Mouse (Mus musculus) CH12.LX (cell line): ENCODE results near the gene Cap2. TPM values are rescaled to one million over a fixed set of nuclear protein-coding genes. Genes with fewer than 3 reads are reported as not detected.
A peak's percentile ranks its signal among the peaks of the same experiment; 100 is the strongest.

ENCODE experiments used
- DNase-seq: peaks from one replicate; pipeline ENCODE4 v3.0.0-alpha.2; 2013; ENCODE audit errors: extremely low read depth
- H3K27ac ChIP-seq: 2 replicates; pipeline ENCODE4 v1.5.1; 2012; ENCODE audit warnings: low read depth, mild to moderate bottlenecking, control low read depth, moderate library complexity; ENCODE audit not compliant: insufficient read depth
- H3K27me3 ChIP-seq: replicated peaks from 2 replicates; pipeline ENCODE3; 2012; ENCODE audit warnings: inconsistent platforms
- H3K36me3 ChIP-seq, 2 experiments: replicated peaks in 1 of 2; 2 replicates each; pipeline versions ENCODE3 to v1.6.1; 2012; ENCODE audit warnings: inconsistent platforms in 1 of 2, low read length in 1 of 2, mild to moderate bottlenecking in 1 of 2, mixed read lengths in 1 of 2, moderate library complexity in 1 of 2; ENCODE audit not compliant: control insufficient read depth in 1 of 2, insufficient read depth in 1 of 2
- H3K4me1 ChIP-seq, 2 experiments: 2 replicates each; pipeline ENCODE4 v1.6.1; 2012; ENCODE audit warnings: inconsistent platforms in 1 of 2, moderate library complexity in 1 of 2; ENCODE audit not compliant: insufficient read depth in 2 of 2, control insufficient read depth in 1 of 2
- H3K4me2 ChIP-seq: 2 replicates; pipeline ENCODE4 v1.6.1; 2012; ENCODE audit warnings: low read depth, mild to moderate bottlenecking, control low read depth; ENCODE audit not compliant: poor library complexity, insufficient read depth, severe bottlenecking
- H3K4me3 ChIP-seq, 3 experiments: fragments of 150-350 bp in 1 of 3; sonication (generic) in 1 of 3; replicated peaks in 1 of 3; 2 replicates each; pipeline versions ENCODE3 to v1.5.1; 2011 to 2012; ENCODE audit warnings: low read depth in 2 of 3, low read length in 2 of 3, mild to moderate bottlenecking in 2 of 3, moderate library complexity in 2 of 3, control low read depth in 1 of 3, improper control_type of control experiment in 1 of 3, inconsistent platforms in 1 of 3, mixed read lengths in 1 of 3; ENCODE audit not compliant: poor library complexity in 1 of 3
- H3K79me2 ChIP-seq: replicated peaks from 2 replicates; pipeline ENCODE4 v1.6.1; 2012; ENCODE audit warnings: mild to moderate bottlenecking, moderate library complexity; ENCODE audit not compliant: control insufficient read depth, poor library complexity, insufficient read depth, severe bottlenecking; ENCODE audit errors: extremely low read depth
- H3K9ac ChIP-seq: 2 replicates; pipeline ENCODE4 v1.6.1; 2012; ENCODE audit warnings: low read depth, mild to moderate bottlenecking, control low read depth, moderate library complexity; ENCODE audit not compliant: insufficient read depth
- H3K9me3 ChIP-seq: replicated peaks from 2 replicates; pipeline ENCODE3; 2012; ENCODE audit warnings: low read length, inconsistent platforms, mixed read lengths
- ELF1 ChIP-seq: IDR thresholded peaks from 2 replicates; pipeline ENCODE4 v1.6.1; 2014; ENCODE audit warnings: low read depth, mild to moderate bottlenecking, inconsistent platforms, low read length, improper control_type of control experiment
- EP300 ChIP-seq: IDR thresholded peaks from 2 replicates; pipeline ENCODE4 v1.6.1; 2011; ENCODE audit warnings: low read length, improper control_type of control experiment
- GABPA ChIP-seq: IDR thresholded peaks from 2 replicates; pipeline ENCODE4 v1.6.1; 2012; ENCODE audit warnings: low read depth, low read length, improper control_type of control experiment, inconsistent platforms; ENCODE audit not compliant: insufficient replicate concordance
- JUN ChIP-seq: IDR thresholded peaks from 2 replicates; pipeline ENCODE4 v1.6.1; 2011; ENCODE audit warnings: low read depth, mild to moderate bottlenecking, low read length, improper control_type of control experiment, moderate library complexity; ENCODE audit not compliant: insufficient read depth
- JUND ChIP-seq: conservative IDR thresholded peaks from 2 replicates; pipeline ENCODE4 v1.6.1; 2011; ENCODE audit warnings: low read depth, low read length, improper control_type of control experiment
- MAX ChIP-seq: IDR thresholded peaks from 2 replicates; pipeline ENCODE4 v1.6.1; 2011; ENCODE audit warnings: low read length, improper control_type of control experiment
- MEF2A ChIP-seq: IDR thresholded peaks from 2 replicates; pipeline ENCODE4 v1.6.1; 2014; ENCODE audit warnings: low read depth, mild to moderate bottlenecking, inconsistent platforms, low read length, improper control_type of control experiment, borderline replicate concordance
- MXI1 ChIP-seq: IDR thresholded peaks from 2 replicates; pipeline ENCODE4 v1.6.1; 2011; ENCODE audit warnings: mild to moderate bottlenecking, low read depth, low read length, improper control_type of control experiment
- MYC ChIP-seq: IDR thresholded peaks from 2 replicates; pipeline ENCODE4 v1.6.1; 2011; ENCODE audit warnings: low read depth, mild to moderate bottlenecking, improper control_type of control experiment, low read length
- PAX5 ChIP-seq: IDR thresholded peaks from 2 replicates; pipeline ENCODE4 v1.6.1; 2012; ENCODE audit warnings: low read length, inconsistent platforms, mixed read lengths
- SIN3A ChIP-seq: IDR thresholded peaks from 2 replicates; pipeline ENCODE4 v1.6.1; 2012; ENCODE audit warnings: low read length, improper control_type of control experiment, inconsistent platforms
- TBP ChIP-seq: conservative IDR thresholded peaks from 2 replicates; pipeline ENCODE4 v1.6.1; 2011; ENCODE audit warnings: low read depth, low read length, improper control_type of control experiment
- UBTF ChIP-seq: IDR thresholded peaks from 2 replicates; pipeline ENCODE4 v1.6.1; 2012; ENCODE audit warnings: low read depth, mild to moderate bottlenecking, inconsistent platforms, low read length, improper control_type of control experiment, moderate library complexity
- USF1 ChIP-seq: IDR thresholded peaks from 2 replicates; pipeline ENCODE4 v1.6.1; 2014; ENCODE audit warnings: low read depth, mild to moderate bottlenecking, inconsistent platforms, low read length, improper control_type of control experiment
- USF2 ChIP-seq: conservative IDR thresholded peaks from 2 replicates; pipeline ENCODE4 v1.6.1; 2011; ENCODE audit warnings: low read depth, low read length, improper control_type of control experiment
- ZKSCAN1 ChIP-seq: IDR thresholded peaks from 2 replicates; pipeline ENCODE4 v1.6.1; 2012; ENCODE audit warnings: low read depth, inconsistent platforms, low read length, improper control_type of control experiment, borderline replicate concordance
- dilution Hi-C: fragments of 300-500 bp; cut with MboI; formaldehyde crosslinking; loops from 2 replicates; pipeline ENCODE4 v1.14.3; 2020; ENCODE audit warnings: low sequenced_read_pairs; ENCODE audit not compliant: extremely low pct_unique_long_range_greater_than_20kb, extremely low pct_ligation_motif_present
- in situ Hi-C: fragments of 300-500 bp; cut with MboI; formaldehyde crosslinking; loops from 3 replicates; pipeline ENCODE4 v1.14.3; 2019; ENCODE audit warnings: low sequenced_read_pairs, low pct_ligation_motif_present, low pct_unique_long_range_greater_than_20kb, mixed read lengths
- polyA plus RNA-seq: library from polyadenylated mRNA; unstranded; fragments of >175 nt; gene quantifications from 2 replicates; pipeline ENCODE4 v1.2.1, GENCODE M21; 2012; ENCODE audit warnings: low read depth; ENCODE audit not compliant: insufficient read length
- total RNA-seq, 2 experiments: library from RNA; depleted of rRNA; stranded (reverse); fragments of 300-350 nt in 1 of 2; fragments of >200 nt in 1 of 2; gene quantifications; 2 replicates each; pipeline ENCODE4 v1.2.3; 2012 to 2014

The Cap2 gene
- total and polyA plus RNA-seq, 3 experiments = 0.04 to 0.11 TPM; not detected in 1

GRCm38 (mm10) chr13:46515524-46515923 is 13.9 kb downstream of the Cap2 start:
- dilution Hi-C loops = no loop called here
- H3K9ac ChIP-seq = no peak overlapping the region
- no peaks in the 10 kb centered on the region for H3K36me3 ChIP-seq
- TF ChIP-seq SIN3A = 0 out of 2 replicates have a peak, but pooled peaks have one; percentile 36
- no peak for TF ChIP-seq JUND
- TF ChIP-seq USF1 = no peak
- TF ChIP-seq MEF2A = no peak
- DNase-seq = no peak
- peak overlapping the region; percentile 62; the same call in 1 of the 2 replicates for H3K4me2 ChIP-seq
- H3K27me3 ChIP-seq = no peaks in the 10 kb centered on the region
- no peaks in the 10 kb centered on the region for H3K79me2 ChIP-seq
- no peak overlapping the region for H3K27ac ChIP-seq
- peaks cover 14 to 27% of the 10 kb centered on the region in 2 experiments for H3K4me1 ChIP-seq
- H3K4me3 ChIP-seq = no peak overlapping the region
- H3K9me3 ChIP-seq = peaks cover 5% of the 10 kb centered on the region
- in situ Hi-C loops = no loop called here

GRCm38 (mm10) chr13:46516183-46516582 is 14.5 kb downstream of the Cap2 start:
- no peak for DNase-seq
- no peaks in the 10 kb centered on the region for H3K27me3 ChIP-seq
- H3K79me2 ChIP-seq = no peaks in the 10 kb centered on the region
- peaks cover 14 to 27% of the 10 kb centered on the region in 2 experiments for H3K4me1 ChIP-seq
- H3K9me3 ChIP-seq = peaks cover 5% of the 10 kb centered on the region
- H3K4me2 ChIP-seq = no peak overlapping the region; the same call in 1 of the 2 replicates
- H3K36me3 ChIP-seq = no peaks in the 10 kb centered on the region
- dilution Hi-C loops = no loop called here
- in situ Hi-C loops = no loop called here
- no peak for TF ChIP-seq MAX
- no peak overlapping the region for H3K9ac ChIP-seq
- H3K4me3 ChIP-seq = no peak overlapping the region
- H3K27ac ChIP-seq = no peak overlapping the region

GRCm38 (mm10) chr13:46517211-46517685 is 15.6 kb downstream of the Cap2 start:
- Histone ChIP-seq H3K9me3 (peaks cover 2% of the 10 kb centered on the region), H3K36me3 (no peaks in the 10 kb centered on the region), H3K79me2 (no peaks in the 10 kb centered on the region), H3K4me1 (peaks cover 14 to 27% of the 10 kb centered on the region in 2 experiments), H3K27ac (no peak overlapping the region), H3K4me3 (no peak overlapping the region), H3K4me2 (no peak overlapping the region), H3K27me3 (no peaks in the 10 kb centered on the region), H3K9ac (no peak overlapping the region)
- dilution Hi-C loops = no loop called here
- in situ Hi-C loops = no loop called here
- DNase-seq = no peak
- TF ChIP-seq ZKSCAN1 = no peak
- no peak for TF ChIP-seq TBP
- TF ChIP-seq EP300 = no peak
- no peak for TF ChIP-seq ELF1
- no peak for TF ChIP-seq JUN
- TF ChIP-seq MYC = no peak
- no peak for TF ChIP-seq MEF2A
- no peak for TF ChIP-seq MXI1
- TF ChIP-seq GABPA = no peak
- no peak for TF ChIP-seq UBTF
- TF ChIP-seq USF2 = no peak
- TF ChIP-seq PAX5 = no peak
